Mouse (Mus musculus) stomach, postnatal 0 days (tissue): ENCODE measurements at regions not wholly inside any gene's neighbourhood (a gene's known extent, or its start where the extent isn't known, plus 50 kb on each side); places are given as distances from the start of the nearest gene placed in this dataset.

Experiments
- CTCF ChIP-seq: IDR thresholded peaks from 2 replicates; pipeline ENCODE4 v1.5.1; 2016; ENCODE audit warnings: antibody characterized with exemption, low read depth, mild to moderate bottlenecking, moderate library complexity
- EP300 ChIP-seq: optimal IDR thresholded peaks from 2 replicates; pipeline ENCODE3; 2016; ENCODE audit warnings: antibody characterized with exemption

- TF ChIP-seq CTCF (no peak), EP300 (no peak)
Observed at GRCm38 (mm10) chr1:43366433-43366832, 77.9 kb upstream of the Nck2 start.
